Mouse (Mus musculus): ENCODE measurements around the gene Rtn4ip1. TPM values are rescaled to one million over a fixed set of nuclear protein-coding genes. Genes with fewer than 3 reads are reported as not detected.
"Not testable (repeated sequence)": the region's sequence is repeated elsewhere in the genome, so short reads cannot be mapped to it uniquely, and the experiment has no call there.

The Rtn4ip1 gene
- polyA plus RNA-seq, 1 experiment from 2014 or later = 15.0 TPM

GRCm38 (mm10) chr10:43918696-43919608 lies 17.3 kb downstream of the Rtn4ip1 start:
- H3K4me3 ChIP-seq (ENCODE audit: low read depth, low read length) = no peak overlapping the region
- ATAC-seq (replicated peaks; ENCODE audit: low FRiP score, low TSS enrichment, low read depth) (0 out of 2 replicates have a peak, but pooled peaks have one; percentile 36), DNase-seq (ENCODE audit: low spot score) (peak; percentile 95)
- no peak overlapping the region for H3K27ac ChIP-seq (ENCODE audit: low read depth)
- H3K36me3 ChIP-seq (ENCODE audit: control insufficient read depth, insufficient read depth, low read length) = no peaks in the 10 kb centered on the region
- peaks cover 6% of the 10 kb centered on the region; the same call in 1 of the 2 replicates for H3K4me1 ChIP-seq (replicated peaks; ENCODE audit: control insufficient read depth, insufficient read depth, low read length)
- no peak overlapping the region for H3K9ac ChIP-seq (ENCODE audit: low read length)
- H3K9me3 ChIP-seq (ENCODE audit: control insufficient read depth, low read length) = no peaks in the 10 kb centered on the region
- no peak overlapping the region for H3K4me2 ChIP-seq (ENCODE audit: low read length)
- WGBS = 41% methylated on average over 17 of the region's 17 CpGs
- H3K27me3 ChIP-seq (replicated peaks; ENCODE audit: control insufficient read depth, insufficient read depth, low read length) = no peaks in the 10 kb centered on the region

- Histone ChIP-seq H3K9ac (ENCODE audit: low read length) (no peak overlapping the region), H3K27me3 (replicated peaks; ENCODE audit: control insufficient read depth, insufficient read depth, low read length) (no peaks in the 10 kb centered on the region), H3K4me1 (replicated peaks; ENCODE audit: control insufficient read depth, insufficient read depth, low read length) (no peaks in the 10 kb centered on the region), H3K9me3 (ENCODE audit: control insufficient read depth, low read length) (no peaks in the 10 kb centered on the region), H3K4me3 (ENCODE audit: low read depth, low read length) (no peak overlapping the region), H3K36me3 (ENCODE audit: control insufficient read depth, insufficient read depth, low read length) (no peaks in the 10 kb centered on the region), H3K4me2 (ENCODE audit: low read length) (no peak overlapping the region), H3K27ac (ENCODE audit: low read depth) (no peak overlapping the region)
- ATAC-seq (replicated peaks; ENCODE audit: low FRiP score, low TSS enrichment, low read depth) (no peak), DNase-seq (ENCODE audit: low spot score) (no peak)
- 95% methylated on average over 3 of the region's 3 CpGs for WGBS
These were observed 21.5 kb downstream of the Rtn4ip1 start for GRCm38 (mm10) chr10:43923096-43923495.

GRCm38 (mm10) chr10:43925776-43926175 lies 24.2 kb downstream of the Rtn4ip1 start:
- H3K4me3 ChIP-seq (ENCODE audit: low read depth, low read length); DNase-seq (ENCODE audit: low spot score); H3K4me1 ChIP-seq (replicated peaks; ENCODE audit: control insufficient read depth, insufficient read depth, low read length); H3K9ac ChIP-seq (ENCODE audit: low read length); H3K4me2 ChIP-seq (ENCODE audit: low read length); H3K9me3 ChIP-seq (ENCODE audit: control insufficient read depth, low read length); H3K36me3 ChIP-seq (ENCODE audit: control insufficient read depth, insufficient read depth, low read length); H3K27ac ChIP-seq (ENCODE audit: low read depth); H3K27me3 ChIP-seq (replicated peaks; ENCODE audit: control insufficient read depth, insufficient read depth, low read length); ATAC-seq (replicated peaks; ENCODE audit: low FRiP score, low TSS enrichment, low read depth): not testable (repeated sequence)
- WGBS = 84% methylated on average over 8 of the region's 9 CpGs

GRCm38 (mm10) chr10:43927736-43928135 lies 26.1 kb downstream of the Rtn4ip1 start:
- ATAC-seq (replicated peaks; ENCODE audit: low FRiP score, low TSS enrichment, low read depth) = no peak
- H3K27me3 ChIP-seq (replicated peaks; ENCODE audit: control insufficient read depth, insufficient read depth, low read length) = no peaks in the 10 kb centered on the region
- H3K9me3 ChIP-seq (ENCODE audit: control insufficient read depth, low read length) = no peaks in the 10 kb centered on the region
- H3K9ac ChIP-seq (ENCODE audit: low read length) = no peak overlapping the region
- no peak overlapping the region for H3K27ac ChIP-seq (ENCODE audit: low read depth)
- no peak overlapping the region for H3K4me2 ChIP-seq (ENCODE audit: low read length)
- 83% methylated on average over 8 of the region's 8 CpGs for WGBS
- no peak overlapping the region for H3K4me3 ChIP-seq (ENCODE audit: low read depth, low read length)
- no peak for DNase-seq (ENCODE audit: low spot score)
- no peaks in the 10 kb centered on the region for H3K4me1 ChIP-seq (replicated peaks; ENCODE audit: control insufficient read depth, insufficient read depth, low read length)
- H3K36me3 ChIP-seq (ENCODE audit: control insufficient read depth, insufficient read depth, low read length) = 0 out of 2 replicates have a peak, but pooled peaks cover 2% of the 10 kb centered on the region

GRCm38 (mm10) chr10:43928596-43928995 lies 27.0 kb downstream of the Rtn4ip1 start:
- no peak overlapping the region for H3K4me2 ChIP-seq (ENCODE audit: low read length)
- no peaks in the 10 kb centered on the region for H3K9me3 ChIP-seq (ENCODE audit: control insufficient read depth, low read length)
- no peak overlapping the region for H3K27ac ChIP-seq (ENCODE audit: low read depth)
- 77% methylated on average over 5 of the region's 5 CpGs for WGBS
- no peak for DNase-seq (ENCODE audit: low spot score)
- no peak overlapping the region for H3K4me3 ChIP-seq (ENCODE audit: low read depth, low read length)
- H3K4me1 ChIP-seq (replicated peaks; ENCODE audit: control insufficient read depth, insufficient read depth, low read length) = no peaks in the 10 kb centered on the region
- no peaks in the 10 kb centered on the region for H3K27me3 ChIP-seq (replicated peaks; ENCODE audit: control insufficient read depth, insufficient read depth, low read length)
- ATAC-seq (replicated peaks; ENCODE audit: low FRiP score, low TSS enrichment, low read depth) = no peak
- 0 out of 2 replicates have a peak, but pooled peaks cover 2% of the 10 kb centered on the region for H3K36me3 ChIP-seq (ENCODE audit: control insufficient read depth, insufficient read depth, low read length)
- no peak overlapping the region for H3K9ac ChIP-seq (ENCODE audit: low read length)

GRCm38 (mm10) chr10:43939136-43939662 lies 37.6 kb downstream of the Rtn4ip1 start:
- DNase-seq (ENCODE audit: low spot score) = no peak
- Histone ChIP-seq H3K27me3 (replicated peaks; ENCODE audit: control insufficient read depth, insufficient read depth, low read length) (no peaks in the 10 kb centered on the region), H3K27ac (ENCODE audit: low read depth) (no peak overlapping the region), H3K36me3 (ENCODE audit: control insufficient read depth, insufficient read depth, low read length) (no peaks in the 10 kb centered on the region; the same call in 1 of the 2 replicates), H3K4me3 (ENCODE audit: low read depth, low read length) (no peak overlapping the region), H3K4me2 (ENCODE audit: low read length) (no peak overlapping the region), H3K9ac (ENCODE audit: low read length) (no peak overlapping the region), H3K9me3 (ENCODE audit: control insufficient read depth, low read length) (no peaks in the 10 kb centered on the region), H3K4me1 (replicated peaks; ENCODE audit: control insufficient read depth, insufficient read depth, low read length) (no peaks in the 10 kb centered on the region)
- no peak for ATAC-seq (replicated peaks; ENCODE audit: low FRiP score, low TSS enrichment, low read depth)
- WGBS = 67% methylated on average over 6 of the region's 6 CpGs

GRCm38 (mm10) chr10:43943736-43944135 lies 42.1 kb downstream of the Rtn4ip1 start:
- Histone ChIP-seq H3K9ac (ENCODE audit: low read length) (no peak overlapping the region), H3K36me3 (ENCODE audit: control insufficient read depth, insufficient read depth, low read length) (peaks cover 8% of the 10 kb centered on the region; the same call in 1 of the 2 replicates), H3K27ac (ENCODE audit: low read depth) (no peak overlapping the region), H3K4me2 (ENCODE audit: low read length) (no peak overlapping the region), H3K4me3 (ENCODE audit: low read depth, low read length) (no peak overlapping the region), H3K4me1 (replicated peaks; ENCODE audit: control insufficient read depth, insufficient read depth, low read length) (no peaks in the 10 kb centered on the region), H3K27me3 (replicated peaks; ENCODE audit: control insufficient read depth, insufficient read depth, low read length) (no peaks in the 10 kb centered on the region), H3K9me3 (ENCODE audit: control insufficient read depth, low read length) (no peaks in the 10 kb centered on the region)
- ATAC-seq (replicated peaks; ENCODE audit: low FRiP score, low TSS enrichment, low read depth) (no peak), DNase-seq (ENCODE audit: low spot score) (no peak)
- WGBS = 67% methylated on average over 4 of the region's 4 CpGs

- H3K36me3 ChIP-seq (ENCODE audit: control insufficient read depth, insufficient read depth, low read length) = peaks cover 10% of the 10 kb centered on the region; the same call in 1 of the 2 replicates
- H3K27me3 ChIP-seq (replicated peaks; ENCODE audit: control insufficient read depth, insufficient read depth, low read length) = no peaks in the 10 kb centered on the region
- DNase-seq (ENCODE audit: low spot score) (no peak), ATAC-seq (replicated peaks; ENCODE audit: low FRiP score, low TSS enrichment, low read depth) (no peak)
- H3K4me1 ChIP-seq (replicated peaks; ENCODE audit: control insufficient read depth, insufficient read depth, low read length) = no peaks in the 10 kb centered on the region
- WGBS = 78% methylated on average over 4 of the region's 4 CpGs
- no peak overlapping the region for H3K9ac ChIP-seq (ENCODE audit: low read length)
- no peaks in the 10 kb centered on the region for H3K9me3 ChIP-seq (ENCODE audit: control insufficient read depth, low read length)
- no peak overlapping the region for H3K27ac ChIP-seq (ENCODE audit: low read depth)
- H3K4me3 ChIP-seq (ENCODE audit: low read depth, low read length) = no peak overlapping the region
- H3K4me2 ChIP-seq (ENCODE audit: low read length) = no peak overlapping the region
These were observed 43.8 kb downstream of the Rtn4ip1 start for GRCm38 (mm10) chr10:43945435-43945834.
